Mouse (Mus musculus) naive thymus-derived CD4-positive, alpha-beta T cell, adult 2 months (primary cell): ENCODE measurements around the gene Crybg1.

Experiments
- DNase-seq: peaks from one replicate; pipeline ENCODE4 v3.0.0-alpha.2; 2011; ENCODE audit warnings: low read depth

Crybg1 gene

DNA sequence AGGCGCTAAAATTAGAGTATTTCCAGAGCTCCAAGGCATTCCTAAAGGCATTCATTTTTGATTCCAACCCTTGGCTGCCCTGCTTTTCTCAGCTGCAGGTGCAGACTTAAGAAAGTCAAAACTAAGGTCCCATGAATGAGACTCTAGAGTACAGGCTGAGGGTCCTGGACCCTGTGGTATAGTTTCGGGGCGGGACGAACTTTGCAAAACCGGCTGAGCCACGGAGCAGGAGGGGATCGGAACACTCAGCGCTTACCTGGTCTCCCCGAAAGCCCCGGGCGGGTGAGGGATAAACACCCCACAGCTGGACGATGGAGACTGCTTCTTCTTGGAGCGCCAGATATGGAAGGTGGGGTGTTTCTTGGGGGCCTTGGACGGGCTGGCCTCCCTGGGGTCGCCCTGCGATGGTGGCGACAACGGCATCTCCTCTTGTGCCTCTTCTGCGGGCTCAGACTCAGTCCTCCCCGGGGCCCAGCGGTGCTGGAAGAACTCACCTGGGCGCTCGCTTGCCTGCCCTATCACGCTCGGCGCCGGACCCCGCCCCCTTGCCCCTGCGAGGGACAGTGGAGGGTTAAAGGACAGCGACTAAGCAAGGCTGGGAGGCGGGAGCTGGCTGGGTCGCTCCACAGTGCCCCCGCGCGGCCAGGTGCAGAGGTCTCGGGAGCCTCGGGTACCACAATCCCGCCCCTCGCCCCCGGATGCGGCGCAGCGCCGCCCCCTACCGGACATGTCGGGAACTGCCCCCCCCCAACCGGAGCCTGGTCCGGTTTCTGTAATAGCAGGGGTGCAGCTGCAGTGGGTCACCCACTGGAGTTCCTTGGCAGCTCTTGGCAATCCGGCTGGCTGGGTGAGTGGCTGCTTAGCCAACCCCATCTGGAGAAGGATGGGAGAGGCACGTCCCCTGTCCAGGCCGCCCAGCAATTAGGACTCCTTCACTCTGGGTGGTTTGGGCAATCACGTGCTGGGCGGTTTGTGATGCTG is at the start of gene Crybg1:
Gene Crybg1 (minus strand): TSS at position 517 of the 981 bp plus-strand sequence.
- DNase-seq: peak; percentile 52

DNA sequence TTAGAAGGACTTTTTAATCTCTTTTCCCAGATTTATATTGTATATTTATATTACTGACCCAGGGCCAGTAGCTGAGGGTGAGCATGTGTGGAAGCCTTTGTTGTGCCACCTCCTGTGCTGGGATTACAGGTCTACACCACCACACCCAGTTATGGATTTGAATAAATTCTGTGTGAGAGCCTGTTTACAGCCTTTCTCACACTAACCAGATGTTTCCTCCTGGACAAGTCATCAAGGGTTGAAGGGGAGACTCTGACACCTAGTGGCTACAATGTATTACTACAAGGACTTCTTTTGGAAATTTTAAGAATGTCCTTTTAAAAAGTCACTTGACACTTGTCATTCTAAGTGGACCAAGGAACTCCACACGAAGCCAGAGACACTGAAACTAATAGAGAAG is 28.7 kb upstream of the Crybg1 start:
- DNase-seq: peak; percentile 41

DNA sequence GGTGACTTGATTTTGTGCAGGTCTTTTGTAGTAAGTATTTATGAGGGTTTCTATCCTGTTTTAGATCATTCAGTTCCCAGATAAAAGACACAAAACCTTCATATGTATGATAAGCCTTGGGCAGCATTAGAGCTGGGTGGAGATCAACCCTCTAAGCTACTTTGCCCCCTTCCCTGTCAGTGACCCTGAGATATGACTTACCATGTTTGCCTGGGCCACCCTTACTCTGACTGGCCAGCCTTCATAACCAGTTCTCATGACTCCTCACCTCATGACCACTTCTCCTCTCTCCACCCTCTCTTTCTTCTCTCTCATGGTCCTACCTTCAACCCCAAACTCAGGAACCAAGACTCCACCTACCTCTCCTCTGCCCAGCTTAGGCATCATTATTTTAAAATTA is 27.9 kb upstream of the Crybg1 start:
- DNase-seq: no peak

DNA sequence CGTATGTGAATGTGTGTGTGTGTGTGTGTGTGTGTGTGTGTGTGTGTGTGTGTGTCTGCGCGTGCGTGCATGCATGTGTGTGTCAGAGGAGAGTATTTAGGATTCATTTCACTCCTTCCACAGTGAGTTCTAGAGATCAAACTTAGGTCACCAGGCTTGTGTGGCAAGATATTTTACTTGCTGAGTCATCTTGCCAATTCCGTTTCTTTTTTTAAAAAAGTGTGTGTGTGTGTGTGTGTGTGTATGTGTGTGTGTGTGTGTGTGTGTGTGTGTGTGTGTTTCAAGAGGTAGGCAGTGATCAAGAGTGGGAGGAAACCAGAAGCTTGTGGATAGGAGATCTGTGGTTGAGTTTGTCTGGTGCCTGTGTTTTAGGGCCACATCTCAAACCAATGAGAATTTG is 27.5 kb upstream of the Crybg1 start:
- no peak for DNase-seq

DNA sequence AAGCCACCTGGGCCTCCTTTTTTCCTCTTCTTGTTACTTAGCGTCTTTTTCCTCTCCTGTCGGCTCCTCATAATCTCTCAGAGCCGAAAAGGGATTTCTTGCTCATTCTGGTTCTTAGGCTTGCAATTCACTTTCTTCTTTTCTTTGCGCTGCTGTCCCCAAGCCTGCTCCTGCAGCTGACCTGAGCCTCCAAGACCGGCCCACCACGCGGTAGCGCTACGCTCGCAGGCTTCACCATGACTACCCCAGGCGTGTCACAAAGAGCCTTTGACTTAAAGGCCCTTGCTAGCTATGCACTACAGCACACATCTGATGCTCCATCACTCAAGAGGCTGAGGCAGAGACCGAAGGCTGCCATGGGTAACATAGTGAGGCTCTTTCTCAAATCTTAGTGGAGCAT is 21.5 kb upstream of the Crybg1 start:
- DNase-seq: no peak

DNA sequence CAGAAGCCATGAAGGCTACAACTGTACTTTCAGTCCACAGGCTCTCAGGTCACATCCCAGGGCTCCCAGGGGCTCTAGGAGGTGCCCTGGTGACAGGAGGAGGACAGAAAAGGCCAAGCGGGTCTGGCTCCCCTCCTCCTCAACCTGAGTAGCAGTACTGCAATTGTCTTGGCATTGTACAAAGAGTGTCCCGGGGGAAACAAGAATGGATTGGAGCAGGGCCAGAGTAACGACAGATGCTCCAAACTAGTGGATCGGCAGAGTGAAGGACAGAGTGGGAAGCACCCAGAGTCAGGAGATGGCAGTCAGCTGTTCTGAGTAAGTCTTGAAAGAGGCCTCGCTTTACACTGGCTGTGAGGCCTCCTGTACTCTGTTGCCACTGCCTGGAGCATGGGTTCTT is 18.4 kb upstream of the Crybg1 start:
- DNase-seq: no peak

DNA sequence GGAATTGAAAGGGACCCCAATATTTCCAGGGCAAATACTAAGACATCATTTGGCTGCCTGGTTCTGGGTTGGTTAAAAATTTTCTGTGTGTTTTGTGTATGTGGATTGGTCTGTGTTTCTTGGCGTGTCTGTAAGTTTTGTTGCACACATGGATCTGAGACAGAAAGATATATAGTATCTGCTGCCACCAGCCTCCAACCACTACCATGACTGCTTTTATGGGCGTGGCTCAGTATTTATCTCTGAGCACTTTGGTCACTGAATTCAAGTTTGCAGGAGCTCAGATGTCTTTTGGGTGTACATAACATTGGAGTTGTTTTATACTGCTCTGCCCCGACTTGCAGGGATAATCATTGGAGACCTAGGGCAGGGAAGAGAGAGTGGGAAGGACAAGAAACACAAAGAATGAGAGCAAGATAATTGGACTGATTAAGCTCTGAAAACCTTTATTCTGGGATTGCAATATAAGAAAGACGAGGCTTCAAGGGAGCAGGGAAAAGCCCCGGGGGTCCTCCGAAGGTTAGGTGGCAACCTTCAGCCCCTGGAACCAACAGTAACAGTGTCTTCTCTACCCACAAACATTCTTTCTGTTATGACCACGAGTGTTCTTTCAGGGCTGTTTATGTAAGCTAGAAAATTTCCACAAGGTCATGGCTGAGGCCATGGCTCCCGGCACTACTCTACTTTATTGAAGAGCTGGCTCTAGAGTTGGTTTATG is 15.8 kb upstream of the Crybg1 start:
- no peak for DNase-seq

DNA sequence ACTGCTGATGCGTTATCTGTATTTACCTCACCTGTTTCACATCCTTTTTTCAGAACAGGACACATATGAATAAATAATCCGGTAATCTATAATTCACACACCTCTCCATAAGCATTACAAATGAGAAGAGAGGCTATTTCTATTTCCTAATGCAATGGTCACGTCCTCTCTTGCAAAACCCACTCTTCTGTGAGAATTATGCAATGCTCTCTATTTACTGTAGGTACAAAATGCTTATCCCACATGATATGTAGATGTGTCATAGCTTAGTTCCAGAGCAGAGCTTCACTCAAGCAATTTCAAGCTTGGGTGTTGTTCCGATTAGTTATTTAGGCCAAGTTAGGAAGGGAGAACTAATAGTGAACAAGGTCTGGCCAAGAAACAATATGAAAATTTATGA is 14.4 kb upstream of the Crybg1 start:
- DNase-seq: no peak

DNA sequence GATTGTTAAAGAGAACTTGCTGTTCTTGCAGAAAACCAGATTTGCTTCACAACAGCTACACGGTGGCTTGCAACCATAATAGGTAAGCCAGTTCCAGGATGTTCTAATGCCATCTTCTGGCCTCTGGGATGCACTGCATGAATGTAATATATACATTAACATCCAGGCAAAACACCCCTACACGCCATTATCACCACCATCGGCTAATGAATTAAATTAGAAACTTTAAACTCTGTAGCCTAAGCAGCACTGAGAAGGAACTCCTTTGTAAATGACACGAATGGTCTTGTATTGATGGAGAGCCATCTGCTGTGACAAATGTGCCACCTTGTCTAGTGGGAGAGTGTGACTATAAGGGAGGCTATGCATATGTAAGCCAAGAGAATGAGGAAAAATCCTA is 11.5 kb upstream of the Crybg1 start:
- no peak for DNase-seq

DNA sequence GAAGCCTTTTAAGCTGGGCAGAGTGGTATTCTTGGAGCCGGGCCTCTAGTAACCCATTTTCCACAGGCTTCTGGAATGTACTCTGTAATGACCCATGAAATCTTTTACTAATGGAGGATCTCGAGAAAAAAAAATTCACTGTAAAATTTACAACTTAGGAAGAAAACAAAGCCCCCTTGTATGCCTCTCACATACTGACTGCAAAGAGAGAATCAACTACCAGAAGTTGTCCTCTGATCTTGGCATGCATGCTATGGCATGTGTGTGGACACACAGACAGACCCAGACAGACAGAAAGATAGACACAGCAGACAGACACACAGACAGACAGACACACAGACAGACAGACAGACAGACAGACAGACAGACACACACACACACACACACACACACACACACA is 8.8 kb upstream of the Crybg1 start:
- DNase-seq: no peak

DNA sequence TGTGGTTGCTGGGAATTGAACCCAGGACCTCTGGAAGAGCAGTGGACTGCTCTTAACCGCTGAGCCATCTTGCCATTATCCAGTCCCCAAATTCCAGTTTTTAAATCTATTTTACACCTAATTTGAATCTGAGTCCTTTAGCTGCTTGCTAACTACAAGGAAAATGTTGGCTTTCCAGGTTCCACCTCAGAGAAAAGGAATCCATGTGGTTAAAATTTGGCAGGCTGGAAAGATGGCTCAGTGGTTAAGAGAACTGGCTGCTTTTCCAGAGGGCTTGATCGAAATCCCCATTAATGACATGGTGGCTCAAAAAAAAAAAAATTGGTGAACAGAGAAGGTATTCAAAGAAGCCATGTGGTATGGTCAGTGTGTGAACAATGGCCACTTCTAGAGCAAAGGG is 1.8 kb upstream of the Crybg1 start:
- DNase-seq: no peak

DNA sequence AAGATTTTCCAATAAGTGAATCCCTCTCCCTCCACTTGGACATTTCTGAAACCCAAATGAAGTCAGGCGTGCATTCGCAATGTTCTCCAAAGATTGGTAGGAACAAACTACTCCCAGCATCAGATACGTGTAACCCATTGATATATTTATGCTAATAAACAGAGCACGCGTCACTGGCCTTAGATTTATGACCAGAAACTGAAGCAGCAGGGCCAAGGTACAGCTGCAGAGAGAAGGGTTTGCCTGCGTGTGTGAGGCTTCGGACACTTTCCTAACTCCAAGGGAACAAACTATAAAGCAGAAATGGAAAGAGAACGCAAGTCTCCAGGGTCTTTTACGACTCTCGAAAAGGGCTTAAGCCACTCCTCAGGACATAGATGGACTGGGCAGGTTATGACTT is 5.3 kb downstream of the Crybg1 start:
- no peak for DNase-seq

DNA sequence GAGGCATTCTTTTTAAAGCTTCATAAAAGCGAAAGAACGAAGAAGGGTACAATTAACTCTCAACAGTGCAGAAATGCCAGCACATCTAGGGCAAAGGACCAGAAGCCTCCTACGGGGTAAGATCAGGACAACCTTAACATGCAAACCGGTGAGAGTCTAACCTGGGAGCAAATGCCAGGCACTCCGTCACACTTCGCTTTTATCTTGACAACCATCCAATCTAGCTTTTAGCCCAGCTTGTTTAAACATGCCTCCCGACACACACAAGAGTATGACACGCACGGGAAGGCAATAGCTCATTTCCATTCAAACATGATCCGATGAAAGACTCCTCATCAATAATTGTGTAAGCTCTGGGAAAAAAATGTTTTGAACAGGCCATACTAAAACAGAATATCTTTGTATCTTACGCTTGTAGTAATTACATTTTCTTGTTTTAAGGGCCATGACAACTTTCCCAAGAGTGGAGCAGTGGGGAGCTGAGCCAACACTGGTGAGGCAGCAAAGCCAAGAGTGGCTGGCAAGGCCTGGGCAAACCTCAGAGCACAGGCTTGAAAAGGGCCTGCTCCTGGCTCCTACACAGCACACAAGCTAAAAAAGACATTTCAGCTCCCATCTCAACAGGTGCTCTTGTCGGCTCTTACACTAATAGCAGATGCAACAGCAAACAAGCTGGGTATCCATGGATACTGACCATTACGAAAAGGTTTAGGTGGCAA is 10.4 kb downstream of the Crybg1 start:
- no peak for DNase-seq

DNA sequence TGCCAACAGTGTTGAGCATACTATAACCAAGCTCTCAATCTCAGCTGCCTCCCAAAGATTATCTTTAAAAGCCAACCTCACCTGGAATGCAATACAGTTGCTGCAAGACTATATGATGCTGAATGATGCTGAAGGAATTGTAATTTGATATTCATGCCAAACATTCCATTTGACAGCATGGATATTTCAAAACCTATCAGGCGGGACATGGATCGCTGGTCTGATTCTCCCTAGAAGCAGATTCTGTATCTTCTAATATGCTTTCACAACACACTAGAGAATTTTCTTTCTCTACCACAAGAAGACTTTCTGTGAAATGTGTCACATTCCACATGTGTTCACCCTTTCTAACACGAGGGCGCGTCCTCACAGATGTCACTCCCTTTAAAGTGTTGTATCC is 22.6 kb downstream of the Crybg1 start:
- no peak for DNase-seq

DNA sequence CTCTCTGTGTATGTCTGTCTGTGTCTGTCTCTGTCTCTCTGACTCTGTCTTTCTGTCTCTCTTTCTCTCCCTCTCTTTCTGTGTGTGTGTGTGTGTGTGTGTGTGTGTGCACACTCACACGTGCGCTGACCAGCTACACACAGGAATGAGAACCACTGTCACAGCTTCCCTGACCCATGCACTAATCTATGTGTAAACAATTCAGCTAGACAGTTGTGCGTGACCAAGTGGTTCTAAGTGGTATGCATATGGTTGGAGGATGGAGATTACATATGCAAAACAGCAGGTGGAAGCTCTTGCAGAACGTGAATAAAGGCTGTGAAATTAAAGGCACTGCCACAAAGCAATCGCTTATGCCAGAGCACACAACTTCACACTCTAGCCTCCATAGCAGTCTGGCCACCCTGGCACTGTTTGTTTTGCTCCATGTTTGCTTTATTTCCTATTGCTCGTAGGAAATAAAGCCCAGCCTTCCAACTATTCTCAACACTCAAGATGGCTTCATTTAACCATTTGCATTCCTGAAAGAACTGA is 24.2 kb downstream of the Crybg1 start:
- DNase-seq: no peak

DNA sequence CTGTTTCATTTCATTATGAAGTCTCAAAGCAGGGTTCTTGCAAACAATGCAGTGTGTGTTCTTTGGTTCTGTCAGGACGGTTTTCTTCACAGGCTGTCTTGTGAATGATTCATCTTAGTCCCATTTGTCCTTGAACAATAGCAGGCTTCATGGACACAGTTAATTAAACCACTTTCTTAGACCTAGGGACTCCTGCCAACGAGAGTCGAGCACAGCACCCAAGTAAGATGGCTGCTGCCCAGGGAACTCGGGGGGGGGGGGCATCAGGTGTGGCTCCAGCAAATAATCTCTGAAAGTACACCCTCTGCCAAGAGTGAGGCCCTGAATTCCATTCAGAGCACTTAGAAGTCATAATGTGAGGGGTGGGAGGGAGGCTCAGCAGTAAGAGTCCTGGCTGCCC is 30.0 kb downstream of the Crybg1 start:
- no peak for DNase-seq

DNA sequence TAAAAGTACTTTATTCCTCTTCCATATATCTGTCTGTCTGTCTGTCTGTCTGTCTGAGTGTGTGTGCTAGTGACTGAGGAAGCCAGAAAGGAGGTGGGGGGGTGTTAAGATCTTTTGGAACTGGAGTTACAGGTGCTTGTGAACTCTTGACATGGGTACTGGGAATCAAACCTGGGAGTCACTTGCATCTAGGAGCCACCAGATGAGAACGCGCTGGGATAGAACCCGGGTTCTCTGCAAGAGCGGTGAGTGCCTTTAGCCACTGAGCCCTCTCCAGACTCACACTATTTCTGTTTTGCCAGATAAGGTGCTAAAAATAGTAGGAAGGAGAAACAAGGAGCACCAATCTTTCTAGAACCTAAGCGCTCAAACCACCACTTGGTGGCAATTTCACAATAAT is 31.9 kb downstream of the Crybg1 start:
- no peak for DNase-seq

DNA sequence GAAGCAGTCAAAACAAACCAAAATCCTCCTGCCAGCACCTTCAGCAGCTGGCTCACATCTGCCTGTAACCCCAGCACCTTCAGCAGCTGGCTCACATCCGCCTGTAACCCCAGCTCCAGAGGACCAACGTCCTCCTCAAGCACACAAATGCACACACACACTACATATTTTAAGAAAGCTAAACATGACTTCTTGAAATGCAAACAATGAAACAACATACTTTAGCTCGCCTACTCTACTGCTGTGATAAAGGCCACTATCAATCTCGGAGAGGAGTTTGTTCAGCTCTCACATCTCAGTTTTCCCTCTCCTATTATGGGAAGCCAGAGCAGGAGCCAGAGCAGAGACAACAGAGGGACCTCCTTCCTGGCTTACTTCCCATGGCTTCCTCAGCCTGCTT is 34.0 kb downstream of the Crybg1 start:
- DNase-seq: no peak

DNA sequence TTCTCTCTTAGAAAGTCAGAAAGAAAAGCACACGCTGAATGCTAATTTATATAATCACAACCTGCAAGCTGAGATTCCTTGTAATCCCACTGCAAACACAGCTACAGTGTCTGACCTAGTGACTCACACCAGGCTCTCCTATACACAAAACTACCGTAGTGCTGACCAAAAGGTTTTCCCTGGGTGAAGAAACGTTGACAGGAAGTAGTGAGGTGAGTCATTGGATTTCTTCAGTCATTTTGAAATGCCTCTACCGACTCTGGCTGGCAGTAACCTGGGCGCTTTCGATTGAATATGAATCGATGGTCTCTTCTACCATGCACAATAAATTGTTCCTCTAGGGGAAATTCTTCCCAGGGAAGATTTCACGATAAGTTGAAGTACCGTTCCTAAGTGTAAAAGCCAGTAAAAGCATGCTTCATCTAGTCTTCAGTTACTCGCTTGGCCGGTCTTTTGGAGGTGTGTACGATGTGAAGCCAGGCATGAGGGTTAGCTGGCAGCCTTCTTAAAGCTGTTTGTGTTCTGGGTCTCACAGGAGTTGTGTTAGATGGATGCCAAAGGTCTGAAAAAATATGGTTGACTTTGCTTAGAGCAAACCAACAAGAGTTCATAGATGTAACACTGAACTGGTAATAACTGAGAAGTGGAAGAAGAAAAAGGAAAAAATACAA is 36.5 kb downstream of the Crybg1 start:
- DNase-seq: no peak

DNA sequence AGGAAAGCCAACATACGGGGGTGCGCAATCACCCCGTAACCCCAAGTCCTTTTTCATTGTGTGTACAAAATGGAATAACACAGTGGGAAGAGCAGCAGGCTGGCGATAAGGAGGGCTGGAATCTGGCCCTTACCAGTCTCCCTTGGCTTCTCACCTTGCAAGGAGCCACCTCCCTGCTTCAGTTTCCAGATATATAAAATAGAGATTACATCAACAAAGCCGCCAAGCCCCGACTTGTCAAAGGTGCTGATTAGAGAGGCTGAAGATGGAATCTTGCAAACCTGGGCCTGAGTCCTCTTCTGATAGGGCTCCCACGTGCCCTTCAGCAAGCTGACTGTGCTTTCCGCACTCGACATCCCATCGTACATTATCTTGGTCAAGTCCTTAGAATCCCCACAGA is 37.5 kb downstream of the Crybg1 start:
- no peak for DNase-seq

DNA sequence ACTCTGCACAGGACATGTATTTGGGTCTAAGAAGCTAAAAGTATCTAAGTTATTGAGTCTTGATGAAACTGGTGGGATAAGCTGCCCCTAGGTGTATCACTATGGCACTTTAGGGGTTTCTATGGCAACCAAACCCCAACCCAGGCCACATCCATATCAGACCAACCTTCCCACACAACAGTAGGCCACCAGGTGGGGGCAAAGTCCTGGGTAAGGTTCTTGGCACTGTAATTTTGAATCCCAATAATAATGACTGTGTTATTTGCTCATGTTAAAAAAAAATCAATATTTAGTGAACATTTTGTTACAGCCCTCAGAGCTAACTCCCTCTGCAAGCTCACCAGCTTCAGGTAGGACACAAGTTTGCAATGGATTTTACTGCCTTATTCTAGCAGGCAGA is 38.2 kb downstream of the Crybg1 start:
- DNase-seq: no peak

DNA sequence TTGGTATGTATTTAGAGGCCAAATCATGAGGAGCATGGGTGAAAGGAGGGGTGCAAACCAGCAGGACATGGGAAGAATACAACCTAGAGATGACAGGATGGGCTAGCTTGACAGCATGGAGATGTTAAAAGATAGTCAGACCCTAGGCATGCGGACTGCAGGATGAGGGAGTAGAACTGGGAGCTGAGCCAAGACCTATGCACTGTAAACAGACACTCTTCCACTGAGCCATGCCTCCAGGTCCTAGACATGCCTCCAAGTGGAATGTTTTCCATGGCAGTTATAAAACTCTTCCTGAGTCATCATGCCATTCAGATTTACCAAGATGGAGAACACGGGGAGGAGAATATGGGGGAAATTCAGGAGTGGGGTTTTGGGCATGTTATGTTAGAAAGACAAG is 53.9 kb downstream of the Crybg1 start:
- DNase-seq: no peak
